Mouse (Mus musculus) thymus, postnatal 10 days (tissue): Measurements from ENCODE around the gene Malsu1.

Experiments
- DNase-seq, 2 experiments: peaks; one replicate each; pipeline ENCODE4 v3.0.0; 2021; ENCODE audit warnings: low spot score in 2 of 2

The Malsu1 gene

GRCm38 (mm10) chr6:49073304-49074116 lies at the start of gene Malsu1:
Malsu1 (plus strand) TSS chr6:49073795.
- DNase-seq: peak; percentile 89 to 92

GRCm38 (mm10) chr6:49025290-49025689 lies 48.3 kb upstream of the Malsu1 start:
- no peak for DNase-seq

GRCm38 (mm10) chr6:49026496-49026895 lies 47.1 kb upstream of the Malsu1 start:
- DNase-seq: no peak

GRCm38 (mm10) chr6:49028019-49028418 lies 45.6 kb upstream of the Malsu1 start:
- DNase-seq: no peak

- DNase-seq: no peak
Observed at GRCm38 (mm10) chr6:49028708-49029107, 44.9 kb upstream of the Malsu1 start.

GRCm38 (mm10) chr6:49031230-49031629 lies 42.4 kb upstream of the Malsu1 start:
- no peak for DNase-seq

DNA sequence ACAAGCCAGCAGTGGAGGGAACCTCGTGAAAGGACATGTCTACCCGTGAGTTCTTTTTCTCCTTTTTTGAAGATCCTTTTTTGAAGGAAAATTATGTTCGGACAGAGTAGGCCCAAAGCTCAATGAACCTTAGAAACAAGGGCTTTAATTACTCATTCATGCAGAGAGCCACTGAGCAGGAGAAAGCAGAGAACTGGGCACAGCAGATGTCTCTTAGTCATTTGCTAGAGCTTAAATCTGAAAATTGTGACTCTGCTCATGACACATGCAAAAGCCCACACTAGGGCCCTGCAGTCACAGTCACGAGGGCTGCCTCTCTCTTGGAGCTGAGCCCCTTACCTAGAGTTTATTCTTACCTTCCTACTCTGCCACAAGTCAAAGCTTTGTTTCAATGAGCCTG lies 40.8 kb upstream of the Malsu1 start:
- no peak for DNase-seq

GRCm38 (mm10) chr6:49036275-49037267 lies 37.0 kb upstream of the Malsu1 start, which contains the start of gene Gpnmb:
Gpnmb (plus strand) TSS chr6:49036546.
- DNase-seq: peak in 1 of 2 experiments; percentile 21

DNA sequence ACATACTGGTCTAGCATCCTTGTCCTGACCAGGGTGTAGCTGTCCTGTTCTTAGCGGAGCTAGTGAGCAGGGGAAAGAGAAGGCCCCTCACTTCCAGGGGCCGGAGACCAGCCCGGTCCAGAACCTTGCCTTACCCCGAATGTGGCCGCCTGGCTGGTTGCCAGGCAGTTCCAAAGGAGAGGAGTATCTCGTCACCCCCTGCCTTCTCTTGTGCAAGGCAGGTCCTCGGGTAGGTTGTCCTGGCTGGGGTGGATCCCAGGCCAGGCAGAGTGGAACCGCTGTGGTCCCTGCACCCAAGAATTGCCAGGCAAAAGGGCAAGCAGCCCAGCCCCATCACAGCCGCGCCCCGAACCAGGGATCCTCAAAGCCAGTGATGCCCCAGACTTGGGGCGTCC lies 36.3 kb upstream of the Malsu1 start:
- no peak for DNase-seq

- peak; percentile 44 to 74 for DNase-seq
Observed at GRCm38 (mm10) chr6:49039470-49040180, 34.0 kb upstream of the Malsu1 start.

DNA sequence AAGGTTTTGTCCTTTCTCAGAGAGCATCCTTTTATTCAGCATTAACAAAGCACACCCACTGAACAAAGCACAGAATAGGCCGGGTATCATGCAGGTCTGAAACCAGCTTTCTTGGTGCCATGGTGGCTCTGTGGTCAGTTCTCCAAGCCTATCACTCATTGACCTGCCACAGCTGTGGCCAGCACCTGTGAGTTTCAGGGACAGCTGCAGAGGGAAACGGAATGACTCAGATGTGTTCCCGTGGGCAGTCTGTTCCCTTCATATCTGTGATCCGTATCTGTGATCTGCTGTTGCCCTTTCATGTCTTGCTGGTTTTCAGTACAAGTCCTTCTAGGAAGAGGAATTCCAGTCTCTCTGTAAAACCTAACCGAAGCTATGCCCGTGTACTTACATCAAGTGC lies 27.1 kb upstream of the Malsu1 start:
- DNase-seq: no peak

GRCm38 (mm10) chr6:49046976-49047375 lies 26.6 kb upstream of the Malsu1 start:
- no peak for DNase-seq

- DNase-seq: no peak
Observed at GRCm38 (mm10) chr6:49047848-49048247, 25.7 kb upstream of the Malsu1 start.

DNA sequence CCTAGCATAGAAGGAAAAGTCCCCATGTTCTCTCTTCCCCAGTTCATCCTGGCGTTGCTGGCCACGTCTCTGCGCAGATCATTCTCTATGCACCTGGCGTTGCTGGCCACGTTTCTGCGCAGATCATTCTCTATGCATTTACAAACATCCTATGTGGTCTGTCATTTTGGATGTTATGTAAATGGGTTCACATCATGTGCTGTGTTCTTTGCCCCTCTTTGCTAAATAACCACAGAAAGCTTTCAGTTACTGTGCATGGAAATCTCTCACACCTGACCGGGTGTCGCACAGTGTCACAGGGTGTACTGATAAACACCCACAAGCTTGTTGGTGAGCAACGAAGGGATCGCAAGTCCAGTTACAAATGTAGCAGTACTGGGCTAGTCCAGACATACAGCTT lies 25.2 kb upstream of the Malsu1 start:
- DNase-seq: no peak

GRCm38 (mm10) chr6:49050677-49051410 lies 22.8 kb upstream of the Malsu1 start:
- no peak for DNase-seq

DNA sequence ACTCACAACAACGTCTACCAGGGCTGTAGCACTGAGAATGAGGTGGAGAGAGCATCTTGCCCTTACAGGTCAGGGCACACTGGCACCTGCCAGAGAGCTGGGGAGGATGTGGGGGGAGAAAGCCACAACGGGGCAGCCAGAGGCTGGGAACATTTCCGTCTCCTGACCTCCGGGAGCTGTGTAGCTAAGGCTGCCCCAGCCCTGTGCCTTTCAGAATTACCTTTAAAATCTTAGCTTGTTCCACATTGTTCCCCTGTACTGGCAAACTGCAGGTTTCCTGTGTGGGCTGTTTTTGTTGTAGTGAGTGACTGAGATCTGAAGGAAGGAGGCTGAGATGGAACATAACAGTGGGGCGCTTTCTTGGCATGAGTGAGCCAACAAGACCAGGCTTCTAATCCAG lies 21.4 kb upstream of the Malsu1 start:
- no peak for DNase-seq

DNA sequence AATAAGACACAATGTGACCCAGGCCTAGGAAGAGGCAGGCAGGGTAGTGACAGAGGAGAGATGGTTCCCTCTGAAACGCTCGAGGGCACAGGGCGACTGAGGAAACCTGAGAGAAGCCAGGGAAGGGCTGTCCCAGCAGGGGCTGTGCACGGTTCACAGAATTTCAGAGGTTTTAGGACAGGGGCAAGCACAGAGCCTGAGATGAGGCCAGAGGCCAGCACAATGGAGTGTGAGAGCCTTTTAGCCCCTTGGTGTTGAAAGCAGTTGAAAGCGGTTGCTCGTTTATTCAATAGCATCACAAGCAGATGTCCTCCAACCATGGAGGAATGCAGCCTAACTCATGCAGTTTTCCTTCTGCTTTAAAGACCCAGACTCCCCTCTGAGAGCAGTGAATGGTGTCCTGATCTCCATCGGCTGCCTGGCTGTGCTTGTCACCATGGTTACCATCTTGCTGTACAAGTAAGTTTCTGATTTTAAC lies 18.3 kb upstream of the Malsu1 start:
- no peak for DNase-seq

- no peak for DNase-seq
Observed at GRCm38 (mm10) chr6:49056009-49056408, 17.6 kb upstream of the Malsu1 start.

DNA sequence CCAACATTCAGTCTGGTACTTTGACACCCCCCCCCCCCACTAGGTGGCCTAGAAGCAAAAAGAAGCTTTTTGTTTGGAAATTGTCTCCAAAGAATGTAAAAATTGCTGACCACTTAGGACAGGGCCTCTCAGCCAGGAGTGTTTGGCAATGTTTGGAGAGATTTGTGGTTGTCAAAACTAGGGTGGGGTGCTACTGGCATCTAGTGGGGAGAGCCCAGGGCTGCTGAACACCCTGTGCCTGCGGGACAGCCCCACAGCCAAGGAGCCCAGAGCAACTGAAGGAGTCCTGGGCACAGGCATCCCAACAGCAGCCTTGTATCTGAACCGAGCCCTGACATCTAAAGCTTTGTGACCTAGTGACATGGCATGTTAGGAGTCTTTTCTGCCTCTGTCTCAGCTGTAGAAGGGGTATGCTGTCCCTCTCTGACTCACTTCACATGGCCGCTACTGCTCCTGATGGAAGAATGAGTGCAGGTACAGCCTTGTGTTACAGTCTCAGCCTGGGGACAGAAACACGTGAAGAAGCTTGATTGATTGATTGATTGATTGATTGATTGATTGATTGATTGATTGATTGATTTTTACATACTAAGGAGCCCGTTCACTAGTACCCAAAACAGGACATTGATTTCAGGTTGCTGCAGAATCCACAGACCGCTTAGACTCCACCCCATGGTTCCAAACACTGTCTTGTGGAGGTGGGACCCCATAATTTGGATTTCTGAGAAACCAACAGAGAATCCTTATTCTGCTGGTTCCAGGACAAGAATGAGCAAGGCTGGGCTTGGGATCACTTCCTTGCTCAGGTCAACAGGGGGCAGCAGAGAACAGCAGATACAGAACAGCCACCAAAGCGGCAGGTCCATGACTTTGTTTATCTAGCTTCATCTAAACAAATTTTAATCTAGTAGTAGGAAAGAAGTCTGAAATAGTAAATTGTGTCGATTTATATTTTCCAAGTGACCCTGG lies 16.3 kb upstream of the Malsu1 start:
- peak; percentile 44 to 78 for DNase-seq

DNA sequence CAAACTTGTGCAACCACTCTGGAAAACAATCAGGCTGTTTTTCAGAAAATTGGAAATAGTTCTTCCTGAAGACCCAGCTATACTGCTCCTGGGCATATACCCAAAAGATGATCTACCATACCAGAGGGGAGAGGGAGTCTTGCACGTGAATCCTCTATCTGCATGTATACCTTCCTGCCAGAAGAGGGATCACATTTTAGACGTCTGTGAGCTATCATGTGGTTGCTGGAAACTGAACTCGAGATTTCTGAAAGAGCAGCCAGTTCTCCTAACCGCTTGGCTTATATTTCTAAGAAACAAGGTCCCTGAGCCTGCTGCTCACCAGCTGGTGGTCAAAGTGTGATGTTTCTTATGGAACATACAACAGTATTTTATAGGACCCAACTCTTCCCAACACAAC lies 5.2 kb upstream of the Malsu1 start:
- DNase-seq: no peak
